In genomic region chr9:90172528-90173321, GRCm38 (mm10) we compare ENCODE assay signal across 29 mouse cellular contexts. TPM values are rescaled to one million over a fixed set of nuclear protein-coding genes. Genes with fewer than 3 reads are reported as not detected.
DNase-seq lines count a peak whose midpoint lies in the region; ATAC-seq and TF ChIP-seq lines count a peak whose summit lies in the region.
"Had no signal": no experiment of that assay in that cellular context is flagged by ENCODE, and none has a peak within 500 bp of the region (broad histone marks: within the 10 kb centered on the region; RNA-seq: fewer than 3 reads in every experiment).

No protein-coding gene starts in this region.

- no peak overlapping the region for H3K4me2 ChIP-seq in heart, embryonic 12.5 days
- H3K4me2 ChIP-seq: forebrain, embryonic 13.5 days; heart, embryonic 15.5 days; hindbrain, embryonic 14.5 days; liver, embryonic 15.5 days; lung, embryonic 15.5 days; neural tube, embryonic 12.5 days had no signal

- H3K4me3 ChIP-seq in heart, embryonic 12.5 days, result no peak overlapping the region
- H3K4me3 ChIP-seq in kidney, adult 2 months (ENCODE audit: insufficient read depth, low read depth, low read length), result no peak overlapping the region
- H3K4me3 ChIP-seq: erythroblast, embryonic 14.5 days; forebrain, embryonic 13.5 days; heart, embryonic 15.5 days; liver, embryonic 15.5 days; lung, embryonic 15.5 days; neural tube, embryonic 12.5 days had no signal

- no peaks in the 10 kb centered on the region; the same call in 1 of the 2 replicates for H3K9me3 ChIP-seq in heart, embryonic 12.5 days (replicated peaks)
- H3K9me3 ChIP-seq: forebrain, embryonic 13.5 days; heart, embryonic 15.5 days; liver, embryonic 15.5 days; lung, embryonic 15.5 days; neural tube, embryonic 12.5 days had no signal

- 70% methylated on average over 8 of the region's 8 CpGs for WGBS in heart, embryonic 12.5 days
- WGBS in kidney, adult 2 months, result 80% methylated on average over 8 of the region's 8 CpGs

- peaks cover 16% of the 10 kb centered on the region for H3K36me3 ChIP-seq in heart, embryonic 12.5 days
- H3K36me3 ChIP-seq in kidney, adult 2 months (ENCODE audit: control insufficient read depth, insufficient read depth, low read length), result no peaks in the 10 kb centered on the region
- H3K36me3 ChIP-seq: liver, embryonic 15.5 days had no signal

- no peak for TF ChIP-seq POLR2A in kidney, adult 2 months (IDR thresholded peaks at IDR 0.05; ENCODE audit: low read depth, low read length)

- intact Hi-C loops in heart, postnatal 25 days (cut with DNase I), result no loop called here

- no peak overlapping the region for H3K27ac ChIP-seq in heart, embryonic 12.5 days (ENCODE audit: poor library complexity, severe bottlenecking)
- no peak overlapping the region for H3K27ac ChIP-seq in kidney, adult 2 months (ENCODE audit: insufficient read depth, low read depth, low read length)
- H3K27ac ChIP-seq: forebrain, embryonic 13.5 days; heart, embryonic 15.5 days; hindbrain, embryonic 14.5 days; liver, embryonic 15.5 days; lung, embryonic 15.5 days; neural tube, embryonic 12.5 days; stomach, postnatal 0 days had no signal

- no peak overlapping the region for H3K9ac ChIP-seq in heart, embryonic 12.5 days
- H3K9ac ChIP-seq: forebrain, embryonic 13.5 days; heart, embryonic 15.5 days; hindbrain, embryonic 14.5 days; liver, embryonic 15.5 days; lung, embryonic 15.5 days; neural tube, embryonic 12.5 days had no signal

- H3K4me1 ChIP-seq in heart, embryonic 12.5 days (replicated peaks), result no peaks in the 10 kb centered on the region
- no peaks in the 10 kb centered on the region for H3K4me1 ChIP-seq in kidney, adult 2 months (ENCODE audit: control insufficient read depth, insufficient read depth, low read length)
- H3K4me1 ChIP-seq: forebrain, embryonic 13.5 days; heart, embryonic 15.5 days; liver, embryonic 15.5 days; lung, embryonic 15.5 days; neural tube, embryonic 12.5 days had no signal

- ATAC-seq in heart, embryonic 12.5 days (ENCODE audit: insufficient number of reproducible peaks, low FRiP score), result no peak
- ATAC-seq in granulocyte monocyte progenitor cell, adult 5-6 weeks (replicated peaks; ENCODE audit: poor library complexity, severe bottlenecking), result peak; percentile 89
- ATAC-seq in megakaryocyte-erythroid progenitor cell, adult 5-6 weeks (replicated peaks; ENCODE audit: low FRiP score, low TSS enrichment, poor library complexity, severe bottlenecking), result peak; percentile 55; the same call in 1 of the 2 replicates
- ATAC-seq: forebrain, embryonic 13.5 days; intestine, postnatal 0 days; midbrain, embryonic 16.5 days had no signal

- H3K27me3 ChIP-seq in heart, embryonic 12.5 days (replicated peaks), result no peaks in the 10 kb centered on the region
- no peaks in the 10 kb centered on the region for H3K27me3 ChIP-seq in kidney, adult 2 months (replicated peaks; ENCODE audit: control insufficient read depth, insufficient read depth, low read length)
- H3K27me3 ChIP-seq: forebrain, embryonic 13.5 days; heart, embryonic 15.5 days; liver, embryonic 15.5 days; lung, embryonic 15.5 days; neural tube, embryonic 12.5 days had no signal

- peak; percentile 0 for DNase-seq in heart, postnatal 25 days (ENCODE audit: low spot score)
- peak; percentile 6 for DNase-seq in 416B (ENCODE audit: low read depth)
- DNase-seq in B cell, adult 2 months, result no peak
- DNase-seq in kidney, adult 2 months, result no peak
- DNase-seq: adrenal gland, postnatal 25 days; cerebellum, adult 18-20 months; cerebellum, postnatal 10 days; gastrocnemius, postnatal 36 days; heart, postnatal 36 days; kidney, postnatal 14 days; layer of hippocampus, adult 9-11 months; right cerebral cortex, adult 18-20 months; right cerebral cortex, postnatal 4 days; thymus, adult 2 months; thymus, postnatal 36 days had no signal

- no peak for TF ChIP-seq CTCF in kidney, adult 2 months (conservative IDR thresholded peaks at IDR 0.05; ENCODE audit: insufficient read depth, insufficient read length, low read depth, low read length)

RNA-seq across cellular contexts. Expression of gene Adamts7, which starts 9.9 kb away (rescaled TPM):
- 10 to 100 TPM; 17.9 to 20.9 TPM for total RNA-seq in heart, postnatal 25 days (2021)
- polyA plus RNA-seq in heart, embryonic 12.5 days (2016; fragmentation: Nextera tagmentation; extraction: Ambion mirVana), result 7.9 and 8.0 TPM in 2 replicates
- total RNA-seq in granulocyte monocyte progenitor cell, adult 5-6 weeks (2014; fragmentation: Nextera tagmentation), result 2.4 TPM in 1 of 2 replicates, not detected in the other
- total RNA-seq in granulocyte monocyte progenitor cell, adult 5-6 weeks (2017), result 0.21 TPM in 1 of 2 replicates, not detected in the other
- not detected in 2 replicates for total RNA-seq in megakaryocyte-erythroid progenitor cell, adult 5-6 weeks (2014; fragmentation: Nextera tagmentation)
- total RNA-seq in megakaryocyte-erythroid progenitor cell, adult 5-6 weeks (2017), result not detected in 2 replicates
- polyA plus RNA-seq in kidney, adult 2 months (2012; rRNA removed), result 9.4 and 10.7 TPM in 2 replicates
- total RNA-seq: MEL had no signal

RNA-seq across cellular contexts. Expression of gene Morf4l1, which starts 58.2 kb away (rescaled TPM):
- total RNA-seq in heart, postnatal 25 days (2021), result 100 to 1,000 TPM; 238 to 261 TPM
- polyA plus RNA-seq in heart, embryonic 12.5 days (2016; fragmentation: Nextera tagmentation; extraction: Ambion mirVana), result 385 and 388 TPM in 2 replicates
- total RNA-seq in granulocyte monocyte progenitor cell, adult 5-6 weeks (2014; fragmentation: Nextera tagmentation), result 319 and 364 TPM in 2 replicates
- total RNA-seq in granulocyte monocyte progenitor cell, adult 5-6 weeks (2017), result 210 and 242 TPM in 2 replicates
- 253 and 288 TPM in 2 replicates for total RNA-seq in megakaryocyte-erythroid progenitor cell, adult 5-6 weeks (2014; fragmentation: Nextera tagmentation)
- 217 and 277 TPM in 2 replicates for total RNA-seq in megakaryocyte-erythroid progenitor cell, adult 5-6 weeks (2017)
- 91.8 and 126 TPM in 2 replicates for polyA plus RNA-seq in kidney, adult 2 months (2012; rRNA removed)

Comparison
In these comparisons a context has a peak if more than half of its experiments do, and no peak if none do; other contexts are left out.
1. DNase-seq: peak in heart, postnatal 25 days (single experiment) and 416B (single experiment); none in B cell, adult 2 months (0 of 2) and kidney, adult 2 months (single experiment).
2. RNA of gene Adamts7, which starts 9.9 kb away (total RNA-seq): 17.9 to 20.9 TPM in heart, postnatal 25 days; 0.21 to 2.4 TPM in granulocyte monocyte progenitor cell, adult 5-6 weeks and not detected in megakaryocyte-erythroid progenitor cell, adult 5-6 weeks; every median in the first group is over 4 times any median in the second.